Mouse (Mus musculus) intestine, embryonic 15.5 days (tissue): ENCODE data around the gene Acsl4. TPM values are rescaled to one million over a fixed set of nuclear protein-coding genes. Genes with fewer than 3 reads are reported as not detected.

Experiments
- polyA plus RNA-seq: library from polyadenylated mRNA; unstranded; fragments of >200 nt; fragmentation: Nextera tagmentation; extraction: Ambion mirVana; gene quantifications from 2 replicates; pipeline ENCODE4 v1.2.1, GENCODE M21; 2015

The Acsl4 gene
- polyA plus RNA-seq, 1 experiment from 2014 or later, result 12.6 TPM

Other genes starting within 250 kb of the Acsl4 start
- not detected in 2 replicates for gene Gucy2f, start 193.6 kb downstream of the Acsl4 start, polyA plus RNA-seq
- 23.5 and 27.2 TPM in 2 replicates for gene Nxt2, start 163.8 kb downstream of the Acsl4 start, polyA plus RNA-seq
- gene Kcne1l, start 84.2 kb downstream of the Acsl4 start, polyA plus RNA-seq, result 30.2 and 35.5 TPM in 2 replicates